Mouse (Mus musculus) olfactory bulb, adult 2 months (tissue): ENCODE results near the gene Pbx3. TPM values are rescaled to one million over a fixed set of nuclear protein-coding genes. Genes with fewer than 3 reads are reported as not detected.

ENCODE experiments used
- H3K27ac ChIP-seq: fragments of 200-500 bp; 2 replicates; pipeline ENCODE4 v1.5.1; 2012; ENCODE audit warnings: low read depth, low read length; ENCODE audit not compliant: insufficient read depth
- H3K4me1 ChIP-seq: fragments of 200-500 bp; 2 replicates; pipeline ENCODE4 v1.6.1; 2012; ENCODE audit warnings: low read length; ENCODE audit not compliant: control insufficient read depth, insufficient read depth
- H3K4me3 ChIP-seq: fragments of 200-500 bp; 2 replicates; pipeline ENCODE4 v1.5.1; 2012; ENCODE audit warnings: mild to moderate bottlenecking, low read depth, low read length, moderate library complexity; ENCODE audit not compliant: insufficient read depth
- CTCF ChIP-seq: fragments of 200-500 bp; IDR thresholded peaks from 2 replicates; pipeline ENCODE4 v1.5.1; 2012; ENCODE audit warnings: low read depth, mild to moderate bottlenecking, low read length, moderate library complexity; ENCODE audit not compliant: insufficient read depth
- POLR2A ChIP-seq: fragments of 200-500 bp; IDR thresholded peaks from 2 replicates; pipeline ENCODE4 v1.6.1; 2012; ENCODE audit warnings: mild to moderate bottlenecking, low read depth, low read length, moderate library complexity; ENCODE audit not compliant: insufficient read depth
- WGBS: fragments of 180-500 bp; shearing (Covaris S2); methylation state at CpG from one replicate; pipeline ENCODE4 v1.1.7; 2018; 5-methylcytosine and 5-hydroxymethylcytosine counted together
- polyA plus RNA-seq: library from polyadenylated mRNA; stranded (reverse); fragments of >200 nt; gene quantifications from 2 replicates; pipeline ENCODE4 v1.2.4, GENCODE M21; 2012; ENCODE audit warnings: low replicate concordance; ENCODE audit not compliant: missing spikeins, insufficient read depth, insufficient read length

The Pbx3 gene
- polyA plus RNA-seq, 1 experiment, result not detected

DNA sequence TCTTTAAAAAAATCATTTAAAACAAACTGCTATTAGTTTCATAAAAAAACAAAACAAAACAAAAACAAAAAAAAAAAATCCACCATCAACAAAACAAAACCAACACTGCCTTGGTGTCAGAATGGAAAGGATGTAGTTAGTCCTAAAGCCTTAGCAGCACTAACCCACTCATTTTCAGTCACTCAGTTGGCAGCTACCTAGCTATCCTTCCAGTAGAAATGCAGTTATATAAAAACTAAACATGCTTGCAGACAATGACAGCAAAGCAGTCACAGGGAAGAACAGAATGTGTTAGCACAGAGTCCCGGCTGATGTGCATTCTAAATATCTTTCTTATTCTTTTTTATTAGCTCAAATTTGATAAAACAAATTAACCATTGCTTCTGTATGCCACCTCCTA is 160.5 kb downstream of the Pbx3 start:
- WGBS, result 51% methylated on average over 1 of the region's 1 CpGs
- TF ChIP-seq CTCF (no peak), POLR2A (no peak)
- H3K27ac ChIP-seq, result no peak overlapping the region
- H3K4me1 ChIP-seq, result 0 out of 2 replicates have a peak, but pooled peaks cover 2% of the 10 kb centered on the region
- H3K4me3 ChIP-seq, result no peak overlapping the region

DNA sequence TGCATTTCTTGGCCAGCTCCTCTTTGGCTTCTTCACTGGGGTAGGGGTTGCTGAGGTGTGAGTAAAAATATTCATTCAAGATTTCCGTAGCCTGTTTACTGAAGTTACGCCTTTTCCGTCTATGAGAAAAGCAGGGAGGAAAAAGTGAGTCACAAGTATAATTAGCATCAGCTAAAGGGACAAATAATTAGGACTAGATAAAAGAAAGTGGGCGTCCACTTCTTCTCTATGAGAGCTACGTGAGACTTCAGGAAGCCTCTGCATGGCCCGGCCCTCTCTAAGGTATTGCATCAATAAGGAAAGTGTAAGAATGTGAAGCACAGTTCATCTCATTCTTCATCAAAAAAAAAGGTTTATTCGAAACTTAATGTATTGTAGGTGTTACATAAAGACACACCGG is 168.1 kb downstream of the Pbx3 start:
- Histone ChIP-seq H3K27ac (no peak overlapping the region), H3K4me1 (peaks cover 6% of the 10 kb centered on the region), H3K4me3 (no peak overlapping the region)
- TF ChIP-seq CTCF, result no peak
- TF ChIP-seq POLR2A, result no peak
- 39% methylated on average over 8 of the region's 8 CpGs for WGBS

DNA sequence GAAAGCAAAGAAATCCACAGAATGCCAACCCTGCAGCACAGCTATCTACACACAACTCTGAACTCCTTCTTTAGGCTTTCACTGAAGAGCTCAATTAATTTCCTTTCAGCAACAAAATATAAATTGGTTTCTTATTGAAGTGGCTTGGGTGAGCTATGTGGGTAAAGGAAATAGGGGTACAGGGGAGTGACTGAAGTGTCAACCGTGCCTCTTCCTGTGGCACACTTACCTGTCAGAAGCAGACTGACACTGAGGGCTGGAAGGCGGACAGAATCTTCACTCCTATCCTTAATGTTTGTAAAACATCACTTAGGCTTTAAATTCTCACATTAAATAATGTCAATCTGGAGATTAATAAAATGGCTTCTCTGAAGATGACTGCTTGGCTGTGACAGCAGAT is 168.6 kb downstream of the Pbx3 start:
- H3K4me3 ChIP-seq, result no peak overlapping the region
- no peak for TF ChIP-seq CTCF
- no peak for TF ChIP-seq POLR2A
- peaks cover 6% of the 10 kb centered on the region for H3K4me1 ChIP-seq
- no peak overlapping the region for H3K27ac ChIP-seq
- WGBS, result 96% methylated on average over 2 of the region's 2 CpGs

DNA sequence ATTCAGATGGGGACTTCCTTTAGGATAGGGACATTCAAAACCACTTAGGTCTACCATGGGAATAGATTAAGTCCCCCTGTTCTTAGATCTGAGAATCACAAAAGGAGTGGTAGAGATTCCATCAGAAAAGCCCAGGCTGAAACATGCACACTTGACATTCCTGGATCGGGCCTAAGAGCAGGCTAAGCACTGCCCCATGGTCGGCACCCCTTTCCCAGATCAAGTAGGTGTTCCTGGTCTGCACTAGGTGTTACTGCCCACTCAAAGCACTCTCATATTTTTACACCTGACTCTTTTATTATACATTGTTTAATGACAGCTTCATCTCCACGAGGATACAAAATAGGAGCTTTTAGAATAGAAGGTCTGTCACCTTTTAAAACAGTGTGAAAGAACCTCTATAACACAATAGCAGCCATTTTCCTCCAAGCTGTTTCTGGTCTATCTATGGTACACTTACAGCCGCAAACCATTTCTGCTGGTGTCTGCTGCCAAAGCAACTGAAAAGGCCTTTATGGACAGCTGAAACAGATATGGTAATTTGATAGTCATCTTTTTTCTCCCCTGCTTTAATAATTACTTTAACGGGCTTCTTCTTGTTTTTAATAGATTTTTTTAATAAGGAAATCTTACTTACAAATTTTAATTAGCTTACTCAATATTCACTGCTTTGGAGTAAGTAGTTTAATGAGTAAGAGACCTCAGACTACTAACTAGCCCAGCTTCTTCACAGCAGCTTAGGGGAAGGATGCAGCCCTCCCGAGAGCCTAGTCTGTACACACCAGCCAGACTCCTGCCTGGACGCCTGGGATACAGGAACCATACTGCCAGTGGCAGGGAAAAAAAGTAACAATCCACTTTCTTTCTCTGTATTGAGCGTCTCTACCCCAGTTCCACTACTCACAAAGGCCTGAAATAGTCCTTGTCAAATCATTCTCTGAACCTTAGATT is 178.8 kb downstream of the Pbx3 start:
- 33% methylated on average over 8 of the region's 8 CpGs for WGBS
- peaks cover 14% of the 10 kb centered on the region for H3K4me1 ChIP-seq
- no peak overlapping the region for H3K4me3 ChIP-seq
- TF ChIP-seq POLR2A, result no peak
- TF ChIP-seq CTCF, result no peak
- H3K27ac ChIP-seq, result peak overlapping the region; percentile 70; the same call in 1 of the 2 replicates

DNA sequence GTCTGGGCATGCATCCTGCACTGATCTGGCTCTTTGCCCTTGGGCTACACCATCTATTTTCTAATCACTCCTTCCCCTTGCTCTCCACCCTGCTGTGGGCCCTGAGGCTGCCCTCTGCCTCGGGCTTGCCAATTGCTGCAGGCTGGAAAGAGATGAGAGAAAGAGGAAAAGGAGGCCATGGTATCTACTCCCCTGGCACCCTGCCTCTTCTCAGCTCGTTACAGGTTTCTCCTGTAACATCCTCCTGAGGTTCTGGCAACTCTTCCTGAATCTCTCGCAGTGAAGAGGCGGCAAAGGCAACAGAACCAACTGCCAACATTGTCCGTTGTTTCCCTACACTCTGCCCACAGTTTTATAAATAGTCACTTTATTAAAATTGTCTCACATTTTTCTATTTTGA is 179.7 kb downstream of the Pbx3 start:
- no peak overlapping the region for H3K4me3 ChIP-seq
- TF ChIP-seq POLR2A (no peak), CTCF (no peak)
- peak overlapping the region; percentile 70; the same call in 1 of the 2 replicates for H3K27ac ChIP-seq
- WGBS, result 22% methylated on average over 5 of the region's 5 CpGs
- peaks cover 14% of the 10 kb centered on the region for H3K4me1 ChIP-seq

DNA sequence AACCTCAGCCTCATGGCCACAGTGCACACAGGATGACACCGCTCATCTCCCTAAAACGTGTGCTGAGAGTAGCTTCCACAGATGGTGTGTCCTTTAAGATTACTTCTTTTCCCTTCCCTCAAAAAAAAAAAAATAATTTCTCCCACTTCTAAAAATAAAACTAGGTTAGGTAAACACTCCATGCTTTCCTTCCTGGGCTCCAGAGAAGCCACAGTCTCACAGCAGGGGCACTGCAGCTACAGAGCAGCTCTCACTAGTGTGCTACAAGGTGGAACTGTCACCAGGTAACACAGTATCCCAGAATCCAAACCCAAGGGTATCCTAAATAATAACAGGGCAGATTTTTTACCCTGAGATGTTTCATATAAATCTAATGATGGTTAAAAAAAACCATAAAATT is 185.6 kb downstream of the Pbx3 start:
- WGBS, result 60% methylated on average over 2 of the region's 2 CpGs
- Histone ChIP-seq H3K4me1 (peaks cover 5% of the 10 kb centered on the region; the same call in 1 of the 2 replicates), H3K4me3 (no peak overlapping the region), H3K27ac (no peak overlapping the region)
- no peak for TF ChIP-seq POLR2A
- no peak for TF ChIP-seq CTCF

DNA sequence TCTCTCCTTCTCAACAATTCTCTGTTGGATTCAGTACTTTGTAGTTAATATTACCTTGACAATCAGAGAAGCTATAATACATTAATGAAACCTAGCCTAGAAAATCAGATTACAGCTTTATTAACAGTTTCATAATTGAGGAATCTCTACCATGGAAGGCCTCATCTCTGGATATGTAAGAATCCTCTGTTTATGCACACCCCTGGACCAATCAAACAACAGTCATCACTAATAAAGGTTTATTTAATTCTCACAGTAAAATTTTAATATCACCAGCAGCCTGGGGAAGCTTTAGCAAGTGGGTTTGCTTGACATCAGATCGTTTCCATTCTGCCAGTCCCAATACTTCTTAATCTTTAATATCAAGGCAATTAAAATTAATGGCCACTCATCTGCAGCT is 191.3 kb downstream of the Pbx3 start:
- TF ChIP-seq CTCF, result no peak
- TF ChIP-seq POLR2A, result no peak
- Histone ChIP-seq H3K4me1 (peaks cover 19% of the 10 kb centered on the region), H3K4me3 (no peak overlapping the region), H3K27ac (no peak overlapping the region)
- 66% methylated on average over 1 of the region's 1 CpGs for WGBS

DNA sequence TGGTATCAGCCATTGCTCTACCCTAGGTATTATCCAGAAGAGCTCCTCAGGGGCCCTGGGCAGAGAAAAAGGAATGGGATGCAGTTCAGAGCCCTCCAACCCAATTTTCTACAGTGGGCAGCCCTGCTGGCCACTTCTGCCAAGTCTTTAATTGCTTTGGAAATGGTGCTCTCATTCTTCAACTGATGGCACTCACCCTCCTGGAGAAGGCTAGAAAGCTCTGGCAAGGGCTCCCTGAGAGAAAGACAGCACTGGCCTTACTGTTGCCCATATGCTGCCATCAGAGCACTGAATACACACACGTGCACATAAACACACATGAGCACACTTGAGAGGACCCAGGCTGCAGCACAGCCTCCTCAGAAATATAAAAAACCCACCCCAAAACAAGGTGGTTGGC is 193.6 kb downstream of the Pbx3 start:
- no peak for TF ChIP-seq CTCF
- TF ChIP-seq POLR2A, result no peak
- 36% methylated on average over 1 of the region's 1 CpGs for WGBS
- H3K27ac ChIP-seq, result no peak overlapping the region
- no peak overlapping the region for H3K4me3 ChIP-seq
- H3K4me1 ChIP-seq, result peaks cover 22% of the 10 kb centered on the region

DNA sequence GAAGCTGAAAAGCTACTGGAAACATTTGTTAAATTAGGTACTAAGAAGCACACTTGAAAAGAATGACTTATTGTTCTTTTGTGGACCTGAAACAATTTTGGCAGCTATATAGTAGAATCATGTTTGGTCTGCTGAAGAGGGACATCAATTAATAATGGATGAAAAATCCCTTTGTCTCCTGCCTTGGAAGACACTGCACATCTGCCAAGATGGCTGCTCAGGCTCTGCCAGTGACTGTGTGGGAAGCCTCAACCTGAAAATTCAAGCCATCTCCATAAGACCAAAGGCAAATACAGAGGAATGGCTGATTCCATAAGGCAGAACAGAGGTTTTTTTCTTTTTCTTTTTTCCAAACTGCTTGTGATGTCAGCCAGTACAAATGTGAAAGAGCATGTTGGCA is 194.3 kb downstream of the Pbx3 start:
- peaks cover 21% of the 10 kb centered on the region for H3K4me1 ChIP-seq
- no peak overlapping the region for H3K27ac ChIP-seq
- H3K4me3 ChIP-seq, result no peak overlapping the region
- TF ChIP-seq POLR2A (no peak), CTCF (no peak)
